Mouse (Mus musculus): Measurements from ENCODE around the gene BC024063. TPM values are rescaled to one million over a fixed set of nuclear protein-coding genes. Genes with fewer than 3 reads are reported as not detected.
"Not testable (repeated sequence)": the region's sequence is repeated elsewhere in the genome, so short reads cannot be mapped to it uniquely, and the experiment has no call there.

BC024063 gene
- 7.0 and 7.2 TPM in 2 replicates for polyA plus RNA-seq (2015; fragmentation: Nextera tagmentation; extraction: Ambion mirVana)

- not testable (repeated sequence) for H3K9me3 ChIP-seq; H3K27me3 ChIP-seq; H3K4me1 ChIP-seq (replicated peaks)
- Histone ChIP-seq H3K4me3 (replicated peaks) (peak within 1 kb of the TSS; percentile 49), H3K9ac (replicated peaks) (peak within 1 kb of the TSS; percentile 59), H3K4me2 (replicated peaks) (peak within 1 kb of the TSS; percentile 50), H3K27ac (peak within 1 kb of the TSS; percentile 85), H3K36me3 (peaks cover 11% of the 10 kb centered on the region; the same call in 1 of the 2 replicates)
- ATAC-seq: peak; percentile 98
- WGBS: 19% methylated on average over 42 of the region's 42 CpGs
Measured at GRCm38 (mm10) chr10:82082728-82083621, at the start of gene BC024063. BC024063 (plus strand) TSS chr10:82083353.

GRCm38 (mm10) chr10:82042191-82042590 is 41.0 kb upstream of the BC024063 start:
- 67% methylated on average over 2 of the region's 2 CpGs for WGBS
- Histone ChIP-seq H3K9me3 (peaks cover 7% of the 10 kb centered on the region), H3K27ac (no peak overlapping the region), H3K27me3 (no peaks in the 10 kb centered on the region), H3K36me3 (no peaks in the 10 kb centered on the region), H3K9ac (replicated peaks) (no peak overlapping the region), H3K4me2 (replicated peaks) (no peak overlapping the region), H3K4me1 (replicated peaks) (no peaks in the 10 kb centered on the region), H3K4me3 (replicated peaks) (no peak overlapping the region)
- ATAC-seq: no peak

- peaks cover 32% of the 10 kb centered on the region for H3K9me3 ChIP-seq
- H3K36me3 ChIP-seq: peaks cover 15% of the 10 kb centered on the region
- ATAC-seq: no peak
- H3K27ac ChIP-seq: no peak overlapping the region
- H3K27me3 ChIP-seq: no peaks in the 10 kb centered on the region
- peaks cover 9% of the 10 kb centered on the region; the same call in 1 of the 2 replicates for H3K4me1 ChIP-seq (replicated peaks)
- H3K4me3 ChIP-seq (replicated peaks): no peak overlapping the region
- no peak overlapping the region for H3K4me2 ChIP-seq (replicated peaks)
- H3K9ac ChIP-seq (replicated peaks): no peak overlapping the region
- WGBS: 83% methylated on average over 3 of the region's 3 CpGs
Measured at GRCm38 (mm10) chr10:82046603-82047002, 36.5 kb upstream of the BC024063 start.

GRCm38 (mm10) chr10:82047597-82048459 is 35.3 kb upstream of the BC024063 start, which contains the start of gene Zfp873:
Zfp873 (plus strand) TSS chr10:82048123.
- Histone ChIP-seq H3K4me2 (replicated peaks) (peak within 1 kb of the TSS; percentile 58), H3K4me1 (replicated peaks) (peaks cover 9% of the 10 kb centered on the region; the same call in 1 of the 2 replicates), H3K9me3 (peaks cover 44% of the 10 kb centered on the region), H3K27ac (peak within 1 kb of the TSS; percentile 97), H3K4me3 (replicated peaks) (peak within 1 kb of the TSS; percentile 68), H3K27me3 (no peaks in the 10 kb centered on the region), H3K36me3 (peaks cover 27% of the 10 kb centered on the region), H3K9ac (replicated peaks) (peak within 1 kb of the TSS; percentile 89)
- peak; percentile 99 for ATAC-seq
- WGBS: 10% methylated on average over 35 of the region's 35 CpGs

- H3K4me3 ChIP-seq (replicated peaks): peak overlapping the region; percentile 68
- not testable (repeated sequence) for H3K4me1 ChIP-seq (replicated peaks); ATAC-seq; H3K27me3 ChIP-seq
- peak overlapping the region; percentile 58 for H3K4me2 ChIP-seq (replicated peaks)
- H3K9ac ChIP-seq (replicated peaks): peak overlapping the region; percentile 89
- peaks cover 33% of the 10 kb centered on the region for H3K36me3 ChIP-seq
- 31% methylated on average over 10 of the region's 10 CpGs for WGBS
- peaks cover 50% of the 10 kb centered on the region for H3K9me3 ChIP-seq
- peak overlapping the region; percentile 97 for H3K27ac ChIP-seq
Measured at GRCm38 (mm10) chr10:82048460-82048804, 34.7 kb upstream of the BC024063 start.

- peak overlapping the region; percentile 50 for H3K4me2 ChIP-seq (replicated peaks)
- WGBS: 24% methylated on average over 14 of the region's 14 CpGs
- not testable (repeated sequence) for H3K27me3 ChIP-seq
Measured at GRCm38 (mm10) chr10:82083622-82083971, 444 bp downstream of the BC024063 start.

GRCm38 (mm10) chr10:82117206-82117605 is 34.1 kb downstream of the BC024063 start:
- Histone ChIP-seq H3K27me3 (no peaks in the 10 kb centered on the region), H3K4me3 (replicated peaks) (no peak overlapping the region), H3K27ac (no peak overlapping the region), H3K4me1 (replicated peaks) (no peaks in the 10 kb centered on the region), H3K9me3 (peaks cover 59% of the 10 kb centered on the region), H3K9ac (replicated peaks) (no peak overlapping the region), H3K4me2 (replicated peaks) (no peak overlapping the region), H3K36me3 (peaks cover 20% of the 10 kb centered on the region)
- no peak for ATAC-seq
- 80% methylated on average over 3 of the region's 3 CpGs for WGBS

More at GRCm38 (mm10) chr10:82083622-82083971, 444 bp downstream of the BC024063 start:
- H3K4me1 ChIP-seq (replicated peaks); H3K9me3 ChIP-seq; ATAC-seq: not testable (repeated sequence)
- Histone ChIP-seq H3K9ac (replicated peaks) (peak overlapping the region; percentile 59), H3K4me3 (replicated peaks) (peak overlapping the region; percentile 49), H3K27ac (peak overlapping the region; percentile 85), H3K36me3 (peaks cover 11% of the 10 kb centered on the region; the same call in 1 of the 2 replicates)

- Histone ChIP-seq H3K4me3 (replicated peaks) (peak within 1 kb of the TSS; percentile 54), H3K27me3 (no peaks in the 10 kb centered on the region), H3K9me3 (peaks cover 42% of the 10 kb centered on the region), H3K36me3 (peaks cover 25% of the 10 kb centered on the region), H3K27ac (peak within 1 kb of the TSS; percentile 84), H3K9ac (replicated peaks) (peak within 1 kb of the TSS; percentile 66), H3K4me2 (replicated peaks) (peak within 1 kb of the TSS; percentile 52), H3K4me1 (replicated peaks) (peaks cover 4% of the 10 kb centered on the region; the same call in 1 of the 2 replicates)
- WGBS: 2% methylated on average over 41 of the region's 41 CpGs
- peak; percentile 100 for ATAC-seq
Measured at GRCm38 (mm10) chr10:82127850-82128401, 44.8 kb downstream of the BC024063 start, which contains the start of gene AU041133. AU041133 (plus strand) TSS chr10:82128013.

GRCm38 (mm10) chr10:82145282-82145681 is 62.1 kb downstream of the BC024063 start:
- peaks cover 58% of the 10 kb centered on the region for H3K36me3 ChIP-seq
- no peaks in the 10 kb centered on the region for H3K4me1 ChIP-seq (replicated peaks)
- H3K4me3 ChIP-seq (replicated peaks): no peak overlapping the region
- no peak for ATAC-seq
- H3K4me2 ChIP-seq (replicated peaks): no peak overlapping the region
- peaks cover 48% of the 10 kb centered on the region for H3K9me3 ChIP-seq
- H3K27ac ChIP-seq: no peak overlapping the region
- H3K27me3 ChIP-seq: no peaks in the 10 kb centered on the region
- 88% methylated on average over 1 of the region's 1 CpGs for WGBS
- no peak overlapping the region for H3K9ac ChIP-seq (replicated peaks)

GRCm38 (mm10) chr10:82147571-82147970 is 64.4 kb downstream of the BC024063 start:
- Histone ChIP-seq H3K4me2 (replicated peaks) (no peak overlapping the region), H3K36me3 (peaks cover 73% of the 10 kb centered on the region)

More at GRCm38 (mm10) chr10:82147571-82147970, 64.4 kb downstream of the BC024063 start:
- Histone ChIP-seq H3K27me3 (no peaks in the 10 kb centered on the region), H3K9ac (replicated peaks) (no peak overlapping the region), H3K4me3 (replicated peaks) (no peak overlapping the region), H3K4me1 (replicated peaks) (no peaks in the 10 kb centered on the region), H3K9me3 (peaks cover 64% of the 10 kb centered on the region), H3K27ac (no peak overlapping the region)
- no peak for ATAC-seq
- WGBS: 80% methylated on average over 4 of the region's 4 CpGs

Measured in midbrain, embryonic 13.5 days (tissue).